Mouse (Mus musculus) heart, adult 2 months (tissue): Measurements from ENCODE around the gene Ctsa.

Source experiments
- CTCF ChIP-seq: fragments of 200-600 bp; IDR thresholded peaks from 2 replicates; pipeline ENCODE4 v1.8.1; 2022; ENCODE audit warnings: antibody characterized with exemption, mild to moderate bottlenecking, moderate library complexity
- POLR2A ChIP-seq: fragments of 200-500 bp; IDR thresholded peaks from 2 replicates; pipeline ENCODE4 v1.6.1; 2011; ENCODE audit warnings: mild to moderate bottlenecking, low read depth, low read length, control low read depth; ENCODE audit not compliant: insufficient read depth

GRCm38 (mm10) chr2:164827146-164827850, 5.4 kb upstream of the Ctsa start:
- TF ChIP-seq CTCF (no peak), POLR2A (no peak)
